In the genomic region with DNA sequence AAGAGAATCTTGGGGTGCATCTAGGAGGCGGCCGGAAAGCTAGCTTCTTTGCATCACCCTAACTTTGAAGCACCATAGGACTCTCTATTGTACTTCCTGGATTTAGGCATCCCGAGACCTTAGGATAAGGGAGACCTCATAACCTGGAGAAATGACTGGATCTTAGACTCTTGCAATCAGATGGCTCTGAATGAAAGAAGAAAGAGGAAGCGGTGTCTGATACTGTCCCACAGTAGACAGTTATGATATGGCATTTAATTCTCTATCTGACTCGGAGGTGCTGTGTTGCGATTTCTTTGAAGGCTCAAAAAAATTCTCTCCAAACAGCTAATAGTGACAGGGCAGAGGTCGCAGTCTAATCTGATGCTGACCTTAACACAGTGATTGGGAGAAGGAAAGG, we compare ENCODE assay signal across 8 mouse cellular contexts. TPM values are rescaled to one million over a fixed set of nuclear protein-coding genes. Genes with fewer than 3 reads are reported as not detected.
DNase-seq lines count a peak whose midpoint lies in the region; ATAC-seq and TF ChIP-seq lines count a peak whose summit lies in the region.

No protein-coding gene starts in this region.

- H3K36me3 ChIP-seq in lung, embryonic 14.5 days (ENCODE audit: insufficient read depth) = no peaks in the 10 kb centered on the region
- H3K36me3 ChIP-seq in forebrain, embryonic 14.5 days (ENCODE audit: control insufficient read depth, insufficient read depth, low read length) = no peaks in the 10 kb centered on the region
- no peaks in the 10 kb centered on the region for H3K36me3 ChIP-seq in limb, embryonic 12.5 days

- TF ChIP-seq CTCF in lung, embryonic 14.5 days (IDR thresholded peaks at IDR 0.05; ENCODE audit: low read depth) = no peak
- no peak for TF ChIP-seq CTCF in olfactory bulb, adult 2 months (IDR thresholded peaks at IDR 0.05; ENCODE audit: insufficient read depth, low read depth, low read length)

- peaks cover 4% of the 10 kb centered on the region; the same call in 1 of the 2 replicates for H3K4me1 ChIP-seq in lung, embryonic 14.5 days (ENCODE audit: insufficient read depth)
- peaks cover 20% of the 10 kb centered on the region for H3K4me1 ChIP-seq in forebrain, embryonic 14.5 days (ENCODE audit: control insufficient read depth, insufficient read depth, low read length)
- peaks cover 14% of the 10 kb centered on the region for H3K4me1 ChIP-seq in limb, embryonic 12.5 days (replicated peaks)
- peaks cover 8% of the 10 kb centered on the region; the same call in 1 of the 2 replicates for H3K4me1 ChIP-seq in olfactory bulb, adult 2 months (ENCODE audit: control insufficient read depth, insufficient read depth, low read length)

- peaks cover 12% of the 10 kb centered on the region; the same call in 1 of the 2 replicates for H3K27me3 ChIP-seq in lung, embryonic 14.5 days (ENCODE audit: insufficient read depth, low read length)
- H3K27me3 ChIP-seq in forebrain, embryonic 14.5 days (replicated peaks; ENCODE audit: control insufficient read depth, insufficient read depth, low read length) = no peaks in the 10 kb centered on the region
- peaks cover 33% of the 10 kb centered on the region for H3K27me3 ChIP-seq in limb, embryonic 12.5 days

- peak overlapping the region; percentile 94 for H3K4me2 ChIP-seq in lung, embryonic 14.5 days
- H3K4me2 ChIP-seq in forebrain, embryonic 14.5 days (ENCODE audit: low read length) = peak overlapping the region; percentile 73
- H3K4me2 ChIP-seq in limb, embryonic 12.5 days = peak overlapping the region; percentile 79

- peak overlapping the region; percentile 60; the same call in 1 of the 2 replicates for H3K9ac ChIP-seq in lung, embryonic 14.5 days
- H3K9ac ChIP-seq in forebrain, embryonic 14.5 days (ENCODE audit: low read length) = peak overlapping the region; percentile 88
- peak overlapping the region; percentile 67; the same call in 1 of the 2 replicates for H3K9ac ChIP-seq in limb, embryonic 12.5 days (replicated peaks)

- 17% methylated on average over 7 of the region's 7 CpGs for WGBS in lung, embryonic 14.5 days
- WGBS in forebrain, embryonic 14.5 days = 25% methylated on average over 7 of the region's 7 CpGs
- WGBS in limb, embryonic 12.5 days = 23% methylated on average over 7 of the region's 7 CpGs
- 40% methylated on average over 7 of the region's 7 CpGs for WGBS in olfactory bulb, adult 2 months

- TF ChIP-seq POLR2A in olfactory bulb, adult 2 months (IDR thresholded peaks at IDR 0.05; ENCODE audit: insufficient read depth, low read depth, low read length) = no peak

- peak overlapping the region; percentile 64 for H3K4me3 ChIP-seq in lung, embryonic 14.5 days (ENCODE audit: low read depth, low read length)
- peak overlapping the region; percentile 78 for H3K4me3 ChIP-seq in forebrain, embryonic 14.5 days (ENCODE audit: low read depth, low read length)
- H3K4me3 ChIP-seq in limb, embryonic 12.5 days (replicated peaks) = peak overlapping the region; percentile 71
- peak overlapping the region; percentile 89 for H3K4me3 ChIP-seq in olfactory bulb, adult 2 months (ENCODE audit: insufficient read depth, low read depth, low read length)

- DNase-seq in lung, embryonic 14.5 days = no peak
- no peak for DNase-seq in lung, adult 18-20 months
- no peak for DNase-seq in forebrain, embryonic 14.5 days (ENCODE audit: low spot score)
- DNase-seq in embryo, embryonic 10.5 days (ENCODE audit: low spot score) = no peak
- DNase-seq in cerebellum, postnatal 4 days (ENCODE audit: low spot score in 2 of 2) = no peak

- no peak for ATAC-seq in lung, embryonic 14.5 days (ENCODE audit: insufficient read depth)
- ATAC-seq in forebrain, embryonic 14.5 days = no peak
- ATAC-seq in limb, embryonic 12.5 days (ENCODE audit: insufficient number of reproducible peaks, insufficient read depth, low FRiP score, low TSS enrichment, low read depth) = 0 out of 2 replicates have a peak, but pooled peaks have one; percentile 15
- no peak for ATAC-seq in erythroblast, adult 5-6 weeks (replicated peaks; ENCODE audit: low FRiP score, poor library complexity, severe bottlenecking)

- H3K27ac ChIP-seq in lung, embryonic 14.5 days (ENCODE audit: low read depth) = no peak overlapping the region
- H3K27ac ChIP-seq in forebrain, embryonic 14.5 days (ENCODE audit: low read depth, low read length) = peak overlapping the region; percentile 94; the same call in 1 of the 2 replicates
- no peak overlapping the region for H3K27ac ChIP-seq in limb, embryonic 12.5 days
- H3K27ac ChIP-seq in olfactory bulb, adult 2 months (ENCODE audit: insufficient read depth, low read depth, low read length) = no peak overlapping the region

- no peaks in the 10 kb centered on the region for H3K9me3 ChIP-seq in lung, embryonic 14.5 days (ENCODE audit: low read depth, low read length)
- H3K9me3 ChIP-seq in forebrain, embryonic 14.5 days (replicated peaks; ENCODE audit: control insufficient read depth, low read length) = no peaks in the 10 kb centered on the region
- H3K9me3 ChIP-seq in limb, embryonic 12.5 days = no peaks in the 10 kb centered on the region

RNA-seq across cellular contexts. Expression of a gene that starts 0.4 kb away (rescaled TPM):
- polyA plus RNA-seq in lung, embryonic 14.5 days (2014; fragmentation: Nextera tagmentation; extraction: Ambion mirVana) = 19.5 and 20.8 TPM in 2 replicates
- polyA plus RNA-seq in forebrain, embryonic 14.5 days (2014; fragmentation: Nextera tagmentation; extraction: Ambion mirVana) = 38.2 and 39.9 TPM in 2 replicates
- 12.9 and 13.0 TPM in 2 replicates for polyA plus RNA-seq in limb, embryonic 12.5 days (2016; fragmentation: Nextera tagmentation; extraction: Ambion mirVana)
- not detected in 2 replicates for polyA plus RNA-seq in olfactory bulb, adult 2 months (2012; ENCODE audit: insufficient read depth, insufficient read length, low replicate concordance, missing spikeins)
- total RNA-seq in erythroblast, adult 5-6 weeks (2015; ENCODE audit: low replicate concordance) = 4.8 and 6.1 TPM in 2 replicates
- total RNA-seq in erythroblast, adult 5-6 weeks (2017; ENCODE audit: low replicate concordance) = 2.9 and 3.2 TPM in 2 replicates
